Mouse (Mus musculus) Patski (cell line): Measurements from ENCODE around the gene Sucla2. TPM values are rescaled to one million over a fixed set of nuclear protein-coding genes. Genes with fewer than 3 reads are reported as not detected.
A peak's percentile ranks its signal among the peaks of the same experiment; 100 is the strongest.

Experiments
- ATAC-seq: fragments of 100-300 bp; one replicate; pipeline ENCODE4 v1.8.0; 2021
- CTCF ChIA-PET: fragments of 350-600 bp; sonication (Branson Sonifier 250); formaldehyde crosslinking; loops from one replicate; lab custom pipeline; 2022; ENCODE audit warnings: inconsistent platforms; lab: Charles Lee
- POLR2A ChIA-PET: fragments of 350-600 bp; sonication (Branson Sonifier 250); formaldehyde crosslinking; loops from one replicate; lab custom pipeline; 2022; ENCODE audit warnings: antibody characterized with exemption, inconsistent platforms; lab: Charles Lee
- DNase-seq: peaks from one replicate; pipeline ENCODE4 v3.0.0-alpha.2; 2011; ENCODE audit warnings: low read depth, low spot score
- H3K27me3 ChIP-seq: fragments of 371-371 bp; one replicate; pipeline ENCODE4 v1.5.1; 2021
- CTCF ChIP-seq: fragments of 100-300 bp; IDR thresholded peaks from one replicate; pipeline ENCODE4 v1.5.1; 2021
- in situ Hi-C: fragments of 300-500 bp; cut with MboI; formaldehyde crosslinking; loops from 3 replicates; pipeline ENCODE4 v1.11.1; 2018; ENCODE audit warnings: low pct_unique_long_range_greater_than_20kb, mixed read lengths
- polyA plus RNA-seq: library from polyadenylated mRNA; unstranded; gene quantifications from one replicate; pipeline ENCODE4 v1.2.3, GENCODE M21; 2021

Sucla2 gene
- 181 TPM for polyA plus RNA-seq

DNA sequence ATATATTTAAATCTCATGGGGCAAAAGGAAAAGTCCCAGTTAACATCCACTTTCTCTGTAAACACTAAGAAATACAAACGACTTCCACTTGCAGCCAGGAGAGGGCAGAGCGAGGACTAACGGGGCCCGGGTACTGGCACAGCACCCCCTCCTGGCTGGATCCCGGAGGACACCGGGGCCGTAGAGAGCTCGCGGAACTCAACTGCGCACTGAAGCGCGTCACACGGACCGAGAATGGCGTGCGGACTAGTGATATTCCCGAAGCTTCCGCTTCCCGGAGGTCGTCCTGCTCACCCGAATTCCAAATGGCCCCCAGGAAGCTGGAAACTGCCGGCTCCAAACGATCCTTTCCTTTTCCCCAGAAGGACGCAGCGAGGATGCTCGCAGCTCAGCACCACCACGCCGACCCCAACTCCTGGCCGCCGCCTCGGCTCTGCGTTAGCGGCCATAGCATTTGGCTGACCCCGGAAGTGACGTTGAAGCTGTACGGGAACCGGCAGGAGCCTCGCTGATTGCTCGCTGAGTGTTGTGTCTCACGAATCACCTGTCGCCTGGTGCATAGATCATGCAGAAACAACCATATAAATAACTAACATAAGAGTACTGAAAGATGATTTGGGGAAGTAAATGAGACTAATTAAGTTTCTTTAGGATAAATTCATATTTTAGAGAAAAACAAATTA, at the start of gene Sucla2:
Sucla2 (plus strand) TSS at position 554 of the 683 bp plus-strand sequence.
- ATAC-seq (peak; percentile 99), DNase-seq (peak; percentile 73)
- in situ Hi-C loops = no loop called here
- ChIA-PET CTCF (interaction anchor here (0.8 to 1.8 kb wide), 12 partner anchors 9 to 416 kb away, joined by 3 to 18 read pairs (median 4); partner anchors contain the start of genes Med4 and Nudt15), POLR2A (no interaction called here)
- peak; percentile 100 for TF ChIP-seq CTCF
- H3K27me3 ChIP-seq = no peaks in the 10 kb centered on the region

DNA sequence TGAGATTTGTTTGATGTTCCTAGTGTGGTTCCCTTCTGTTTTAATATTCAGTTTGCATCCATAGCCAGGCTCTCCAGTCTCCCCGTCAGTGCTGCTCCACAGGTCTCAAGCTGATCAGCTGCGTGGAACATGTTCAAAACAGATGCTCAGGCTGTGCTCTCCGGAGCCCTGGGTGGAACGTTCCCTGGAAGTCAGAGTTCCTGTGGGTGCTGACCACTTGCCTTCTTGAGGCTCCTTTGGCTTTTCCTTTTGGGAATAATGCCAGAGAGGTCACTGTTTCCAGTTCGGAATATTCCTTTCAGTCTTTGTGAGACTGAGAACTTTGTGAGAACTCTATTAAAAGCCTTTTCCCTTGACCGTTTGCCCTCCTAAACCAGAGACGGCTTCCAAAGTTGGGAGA, 49.6 kb upstream of the Sucla2 start:
- TF ChIP-seq CTCF = no peak
- ATAC-seq (no peak), DNase-seq (no peak)
- no peaks in the 10 kb centered on the region for H3K27me3 ChIP-seq
- CTCF ChIA-PET = interaction anchor here (1.4 to 3.1 kb wide), 3 partner anchors 33 to 353 kb away, joined by 3 to 11 read pairs (median 3); partner anchors contain the start of gene Rcbtb2
- POLR2A ChIA-PET = interaction anchor here (1.5 kb wide), 1 partner anchor 11 kb away, joined by 6 read pairs; no protein-coding TSS in a partner anchor
- in situ Hi-C loops = loop anchor here (10.0 kb wide), 2 partner anchors 151 to 371 kb away; partner anchors contain the start of gene Rb1

DNA sequence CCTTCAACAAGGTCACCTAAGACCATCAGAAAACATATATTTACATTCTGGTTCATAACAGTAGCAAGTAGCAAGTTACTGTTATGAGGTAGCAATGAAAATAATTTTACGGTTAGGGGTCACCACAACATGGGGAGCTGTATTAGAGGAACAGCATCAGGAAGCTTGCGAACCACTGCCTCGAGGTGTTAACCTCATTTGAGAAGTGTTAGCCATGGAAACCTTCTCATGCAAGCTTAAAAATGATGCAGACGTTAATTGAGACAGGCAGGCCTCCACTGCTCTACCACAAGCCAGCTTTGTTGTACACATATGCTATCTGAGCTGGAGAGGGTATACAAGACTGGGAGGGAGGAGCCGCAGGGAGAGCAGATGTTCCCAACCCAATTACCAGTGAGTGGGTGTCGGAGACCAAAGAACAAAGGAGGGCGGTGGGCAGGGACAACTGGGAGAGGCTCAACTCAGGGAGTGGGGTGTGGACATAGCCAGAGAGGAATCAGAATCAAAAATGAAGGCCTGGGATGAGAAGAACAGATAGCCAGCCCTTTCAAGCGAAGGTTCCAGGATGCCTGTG, 48.7 kb upstream of the Sucla2 start:
- DNase-seq = no peak
- ATAC-seq = no peak
- no peaks in the 10 kb centered on the region for H3K27me3 ChIP-seq
- POLR2A ChIA-PET = no interaction called here
- in situ Hi-C loops = loop anchor here (10.0 kb wide), 2 partner anchors 152 to 372 kb away; partner anchors contain the start of gene Rb1
- TF ChIP-seq CTCF = no peak
- CTCF ChIA-PET = interaction anchor here (1.0 kb wide), 1 partner anchor 88 kb away, joined by 3 read pairs; no protein-coding TSS in a partner anchor

DNA sequence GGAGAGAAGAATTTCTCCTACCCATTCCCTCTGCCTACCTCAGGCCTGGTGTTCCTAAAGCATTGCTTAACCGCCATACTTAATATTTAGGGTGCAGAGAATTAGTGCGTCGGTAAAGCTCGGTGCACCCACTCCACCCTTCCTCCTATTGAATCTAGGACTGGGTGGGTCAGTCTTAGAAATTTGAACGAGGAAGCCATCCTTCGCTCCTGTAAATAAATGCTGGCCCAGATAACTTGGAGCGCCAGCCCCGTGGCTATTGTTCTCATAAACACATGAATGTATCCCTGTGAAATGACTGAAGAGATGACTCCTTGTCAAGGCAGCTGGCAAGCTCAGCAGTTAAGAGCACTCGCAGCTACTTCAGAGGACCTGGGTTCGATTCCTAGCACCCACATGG, 48.0 kb upstream of the Sucla2 start:
- in situ Hi-C loops = loop anchor here (10.0 kb wide), 2 partner anchors 152 to 372 kb away; partner anchors contain the start of gene Rb1
- ChIA-PET CTCF (no interaction called here), POLR2A (no interaction called here)
- no peaks in the 10 kb centered on the region for H3K27me3 ChIP-seq
- DNase-seq = no peak
- ATAC-seq = no peak
- TF ChIP-seq CTCF = no peak

DNA sequence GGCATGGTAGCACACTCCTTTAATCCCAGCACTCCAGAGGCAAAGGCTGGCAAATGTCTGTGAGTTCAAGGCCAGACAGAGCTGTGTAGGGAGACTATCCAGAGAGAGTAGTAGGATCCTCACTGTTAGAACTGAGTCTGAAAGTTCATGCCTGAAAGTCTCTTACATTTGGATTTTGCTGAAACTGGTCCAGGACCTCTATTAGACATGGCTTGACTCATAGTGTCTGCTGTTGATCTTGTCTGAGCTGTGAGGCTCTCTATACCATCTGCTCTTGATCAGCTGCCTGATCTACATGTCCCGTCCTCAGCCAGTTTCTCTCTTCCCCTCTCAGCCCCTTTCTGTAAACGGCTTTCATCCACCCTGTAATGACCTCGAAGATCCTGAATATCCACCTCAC, 46.8 kb upstream of the Sucla2 start:
- CTCF ChIA-PET = no interaction called here
- POLR2A ChIA-PET = no interaction called here
- no peak for ATAC-seq
- TF ChIP-seq CTCF = no peak
- no peak for DNase-seq
- in situ Hi-C loops = loop anchor here (10.0 kb wide), 2 partner anchors 154 to 374 kb away; partner anchors contain the start of gene Rb1
- no peaks in the 10 kb centered on the region for H3K27me3 ChIP-seq

DNA sequence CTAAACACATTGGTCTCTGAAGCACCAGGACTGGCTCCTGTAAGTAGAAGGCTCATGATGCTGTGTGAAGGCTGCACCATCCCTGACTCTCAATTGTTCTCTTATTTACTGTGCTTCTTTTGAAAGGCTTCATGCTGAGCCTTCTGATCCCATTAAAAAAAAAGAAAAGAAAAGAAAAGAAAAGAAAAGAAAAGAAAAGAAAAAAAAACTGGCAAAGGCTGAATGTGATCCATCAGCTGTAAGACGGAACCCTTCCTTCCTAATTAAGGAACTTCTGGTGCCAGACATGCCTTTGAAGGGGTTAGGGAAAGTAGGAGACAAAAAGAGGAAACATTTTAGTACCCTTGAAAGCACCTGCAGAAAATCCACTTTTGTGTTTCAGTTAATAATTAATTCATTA, 45.3 kb upstream of the Sucla2 start:
- CTCF ChIA-PET = no interaction called here
- in situ Hi-C loops = loop anchor here (10.0 kb wide), 2 partner anchors 155 to 375 kb away; partner anchors contain the start of gene Rb1
- POLR2A ChIA-PET = no interaction called here
- no peak for TF ChIP-seq CTCF
- H3K27me3 ChIP-seq = no peaks in the 10 kb centered on the region
- ATAC-seq = no peak
- no peak for DNase-seq

DNA sequence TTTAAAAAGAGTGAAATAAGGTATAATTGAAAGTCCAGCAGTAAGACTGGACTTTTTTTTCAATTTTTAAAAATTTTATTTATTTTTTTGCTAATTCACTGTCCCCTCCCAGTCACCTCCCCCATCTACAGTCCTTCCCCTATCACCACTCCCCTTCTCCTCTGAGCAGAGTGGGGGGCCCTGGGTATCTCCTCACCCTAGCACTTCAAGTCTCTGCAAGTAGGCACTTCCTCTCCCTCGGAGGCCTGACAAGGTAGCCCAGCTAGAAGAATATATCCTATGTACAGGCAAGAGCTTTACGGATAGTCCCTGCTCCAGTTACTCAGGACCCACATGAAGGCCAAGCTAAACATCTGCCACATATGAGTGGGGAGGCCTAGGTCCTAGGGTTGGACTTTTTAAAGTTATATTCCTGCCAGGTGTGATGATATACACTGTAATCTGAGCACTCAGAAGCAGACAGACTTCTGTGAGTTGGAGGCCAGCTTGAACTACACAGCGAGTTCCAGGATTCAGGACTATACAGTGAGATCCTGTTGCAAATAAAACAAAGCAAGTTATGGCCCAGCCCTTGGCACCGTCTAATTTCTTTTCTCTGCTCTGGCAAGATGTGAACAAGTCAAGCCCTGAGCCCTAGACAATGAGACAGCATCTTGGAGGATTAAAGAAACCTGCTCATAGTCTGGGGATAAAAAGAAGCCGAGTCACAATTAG, 41.4 kb upstream of the Sucla2 start:
- no peak for ATAC-seq

DNA sequence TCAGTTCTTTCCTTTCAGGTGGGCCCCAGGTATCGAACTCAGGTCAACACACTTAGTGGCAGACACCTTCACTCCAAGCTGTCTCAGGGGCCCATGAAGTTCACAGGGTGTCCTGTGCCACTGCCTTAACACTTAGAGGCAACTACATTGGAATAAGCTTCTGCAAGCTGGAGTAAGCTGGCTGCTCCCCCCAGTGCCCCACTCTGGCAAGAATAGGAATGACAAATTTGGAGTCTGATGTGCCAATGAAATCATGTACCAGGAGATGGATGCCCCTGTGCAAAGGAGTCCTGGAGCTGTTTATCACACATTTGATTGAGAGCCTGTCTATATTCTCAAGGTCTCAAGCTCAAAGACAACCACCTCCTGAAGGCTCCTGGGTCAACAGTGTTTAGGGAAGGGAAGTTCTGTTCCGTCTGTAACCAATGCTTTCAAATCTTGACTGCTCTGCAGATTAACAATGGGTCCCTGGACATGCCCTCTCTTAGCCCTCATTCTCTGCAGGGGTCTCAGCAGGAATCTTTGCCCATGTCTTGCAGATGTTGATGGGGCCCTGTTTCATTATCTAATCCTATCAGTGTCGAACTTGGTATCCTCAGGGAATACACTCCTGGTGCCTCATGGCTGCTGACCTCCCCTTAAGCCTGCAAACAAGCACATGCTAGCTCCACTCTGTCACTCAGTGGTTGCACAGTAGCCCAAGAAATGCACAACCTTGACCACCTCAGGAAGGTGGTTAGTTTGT, 40.6 kb upstream of the Sucla2 start:
- DNase-seq (no peak), ATAC-seq (no peak)
- CTCF ChIA-PET = interaction anchor here (1.1 to 1.2 kb wide), 2 partner anchors 14 to 59 kb away, joined by 3 to 4 read pairs; no protein-coding TSS in a partner anchor
- in situ Hi-C loops = no loop called here
- no peak for TF ChIP-seq CTCF
- H3K27me3 ChIP-seq = peaks cover 6% of the 10 kb centered on the region
- POLR2A ChIA-PET = no interaction called here

More for the DNA sequence above, 41.4 kb upstream of the Sucla2 start:
- POLR2A ChIA-PET = no interaction called here
- CTCF ChIA-PET = interaction anchor here (1.2 kb wide), 1 partner anchor 59 kb away, joined by 3 read pairs; no protein-coding TSS in a partner anchor
- in situ Hi-C loops = no loop called here
- TF ChIP-seq CTCF = no peak
- H3K27me3 ChIP-seq = peaks cover 4% of the 10 kb centered on the region
- DNase-seq = no peak

DNA sequence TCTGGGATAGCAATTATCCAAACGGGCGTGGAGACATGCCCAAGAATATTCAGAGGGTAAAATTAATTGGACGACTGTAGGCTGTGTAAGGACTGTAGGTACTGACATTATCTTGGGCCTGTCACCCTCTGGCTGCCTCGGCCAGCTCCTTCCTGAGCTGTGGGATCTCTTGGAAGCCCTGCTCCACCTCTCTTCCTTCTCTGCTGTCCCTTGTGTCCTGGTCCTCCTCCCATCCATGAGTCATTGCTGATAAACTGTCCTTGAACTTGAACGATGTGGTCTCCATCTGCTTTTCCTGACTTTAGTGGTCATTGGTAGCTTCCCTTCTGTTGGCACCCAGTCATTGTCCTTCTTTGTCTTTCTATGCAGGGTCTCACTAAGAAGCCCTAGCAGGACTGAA, 38.5 kb upstream of the Sucla2 start:
- H3K27me3 ChIP-seq = peaks cover 6% of the 10 kb centered on the region
- DNase-seq (no peak), ATAC-seq (no peak)
- in situ Hi-C loops = no loop called here
- TF ChIP-seq CTCF = no peak
- POLR2A ChIA-PET = interaction anchor here (1.5 kb wide), 1 partner anchor 12 kb away, joined by 6 read pairs; no protein-coding TSS in a partner anchor
- CTCF ChIA-PET = interaction anchor here (1.2 to 2.0 kb wide), 2 partner anchors 10 to 14 kb away, joined by 3 to 6 read pairs; no protein-coding TSS in a partner anchor
